Mouse (Mus musculus) liver, adult 2 months (tissue): ENCODE data around the gene Zbtb34.

Experiments
- CTCF ChIP-seq: fragments of 200-500 bp; IDR thresholded peaks from 2 replicates; pipeline ENCODE4 v1.5.1; 2011; ENCODE audit warnings: low read depth, low read length, control low read depth
- POLR2A ChIP-seq: fragments of 200-500 bp; IDR thresholded peaks from 2 replicates; pipeline ENCODE4 v1.6.1; 2011; ENCODE audit warnings: low read length, control low read depth; ENCODE audit not compliant: insufficient read depth; ENCODE audit errors: extremely low read depth

- TF ChIP-seq CTCF (no peak), POLR2A (no peak)
Measured at GRCm38 (mm10) chr2:33429339-33429738, 1.8 kb downstream of the Zbtb34 start.
